Mouse (Mus musculus) lung, postnatal 36 days (tissue): Measurements from ENCODE around the gene Fgf4.
"Not testable (repeated sequence)": the region's sequence is repeated elsewhere in the genome, so short reads cannot be mapped to it uniquely, and the experiment has no call there.

Experiments used
- DNase-seq: peaks from one replicate; pipeline ENCODE4 v3.0.0; 2022; ENCODE audit warnings: mixed read lengths

Gene Fgf4

DNA sequence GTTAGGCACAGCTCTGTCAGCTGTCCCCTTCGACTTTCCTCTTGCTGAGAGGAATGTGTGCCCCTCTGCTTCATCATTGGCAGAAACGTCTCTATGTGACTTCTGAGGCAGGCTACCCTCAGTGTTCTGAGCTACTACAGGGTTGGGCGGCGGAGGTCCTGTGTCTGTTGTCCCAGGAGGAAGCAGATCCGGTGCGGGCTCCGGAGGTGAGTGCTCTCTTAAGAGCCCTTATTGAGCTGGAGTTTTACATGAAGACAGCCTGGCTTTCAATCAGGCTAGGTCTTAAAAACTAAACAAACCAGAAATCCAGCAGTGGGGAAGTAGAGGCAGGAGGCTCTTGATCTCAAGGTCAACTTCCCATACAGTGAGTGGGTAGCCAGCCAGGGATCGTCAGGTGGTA, 20.4 kb downstream of the Fgf4 start:
- DNase-seq: no peak

DNA sequence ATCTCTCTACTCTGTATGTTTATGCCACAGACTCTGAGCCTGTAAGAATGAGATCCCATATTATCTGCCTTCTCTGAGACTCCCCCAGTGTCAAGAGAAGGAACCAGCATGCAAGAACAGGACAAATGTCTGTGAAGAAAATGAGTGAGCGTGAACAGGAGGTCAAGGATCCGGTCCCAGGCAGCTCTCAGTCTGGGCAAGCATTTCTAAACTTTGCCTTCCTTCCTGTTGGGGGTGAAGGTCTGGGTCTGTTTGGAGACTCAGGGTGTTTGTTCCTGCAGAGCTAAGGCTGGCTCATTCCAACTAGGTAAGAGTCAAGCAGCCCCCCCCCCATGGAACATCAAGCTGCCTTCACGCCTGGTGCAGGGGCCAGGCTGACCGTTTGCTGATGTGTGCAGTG, 25.3 kb downstream of the Fgf4 start:
- DNase-seq: peak; percentile 14

DNA sequence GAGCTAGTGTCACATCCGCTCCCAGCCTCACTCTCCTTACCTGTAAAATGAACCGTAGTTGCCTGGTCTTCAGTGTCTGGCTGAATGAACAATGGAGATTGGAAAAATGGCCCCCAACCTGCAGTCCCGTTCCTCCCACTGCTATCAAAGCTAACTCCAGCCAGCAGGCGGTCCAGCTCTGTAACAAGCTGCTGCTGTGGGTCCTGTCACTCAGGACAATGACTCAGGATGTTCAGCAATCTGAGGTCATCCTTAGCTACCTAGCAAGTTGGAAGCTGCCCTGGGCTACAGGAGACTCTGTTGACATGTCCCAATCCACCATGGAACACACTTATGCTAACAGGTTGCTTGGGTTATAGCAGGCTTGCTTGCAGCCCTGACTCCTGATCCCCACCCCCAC, 26.0 kb downstream of the Fgf4 start:
- DNase-seq: no peak

DNA sequence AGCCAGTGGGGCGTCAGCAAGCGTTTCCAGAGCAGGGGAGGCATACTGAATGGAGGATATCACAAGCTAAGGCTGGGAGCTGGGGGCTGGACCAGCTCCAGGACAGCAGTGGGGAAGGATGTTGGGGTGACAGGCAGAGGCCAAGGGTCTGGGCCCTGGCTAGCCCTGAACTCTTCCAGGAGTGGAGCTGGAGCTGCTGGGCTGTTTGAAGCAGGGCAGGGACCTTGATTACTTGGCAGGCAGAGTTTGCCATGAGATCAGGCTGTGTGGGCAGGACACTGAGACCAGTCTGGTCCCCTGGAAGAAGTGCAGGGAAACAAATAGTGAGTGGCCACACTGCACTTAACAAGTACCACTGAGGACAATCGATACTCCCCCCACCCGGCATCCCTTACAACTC, 27.1 kb downstream of the Fgf4 start:
- DNase-seq: no peak

DNA sequence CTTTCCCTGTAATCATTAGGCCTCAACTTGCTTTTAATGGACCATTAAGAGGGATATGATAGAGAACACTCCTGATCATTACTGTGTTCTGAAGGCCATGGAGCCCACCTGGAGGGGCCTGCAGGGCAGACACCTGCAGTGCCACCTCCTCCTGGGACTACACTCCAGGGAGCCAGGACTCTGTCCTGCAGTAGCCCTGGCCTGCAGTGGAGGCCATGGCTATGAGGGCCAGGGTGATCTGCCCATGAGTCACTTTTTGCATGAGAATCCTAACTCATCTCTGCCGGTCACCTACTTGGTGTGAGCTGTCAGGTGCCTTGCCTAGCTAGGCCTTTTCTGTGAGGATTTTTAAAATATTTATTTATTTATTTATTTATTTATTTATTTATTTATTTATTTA, 31.2 kb downstream of the Fgf4 start:
- DNase-seq: no peak

DNA sequence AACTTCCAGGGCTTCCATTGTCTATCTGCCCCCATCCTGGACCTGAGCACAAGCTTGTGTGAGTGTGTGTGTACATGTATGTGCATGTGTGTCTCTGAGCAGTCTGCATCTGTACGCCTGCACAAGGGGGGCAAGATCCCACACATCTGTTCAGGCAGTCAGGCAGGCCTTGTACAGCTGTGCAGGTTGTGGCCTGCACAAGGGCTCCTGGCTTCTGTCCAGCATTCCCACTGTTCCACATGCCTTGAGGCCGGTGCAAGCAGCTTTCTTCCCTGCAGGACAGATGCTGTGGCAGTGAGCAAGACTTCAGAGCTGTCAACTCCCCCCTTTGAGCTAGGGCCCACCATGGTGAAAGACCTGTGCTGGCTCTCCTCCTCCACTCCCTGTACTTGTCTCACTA, 35.9 kb downstream of the Fgf4 start:
- DNase-seq: no peak

DNA sequence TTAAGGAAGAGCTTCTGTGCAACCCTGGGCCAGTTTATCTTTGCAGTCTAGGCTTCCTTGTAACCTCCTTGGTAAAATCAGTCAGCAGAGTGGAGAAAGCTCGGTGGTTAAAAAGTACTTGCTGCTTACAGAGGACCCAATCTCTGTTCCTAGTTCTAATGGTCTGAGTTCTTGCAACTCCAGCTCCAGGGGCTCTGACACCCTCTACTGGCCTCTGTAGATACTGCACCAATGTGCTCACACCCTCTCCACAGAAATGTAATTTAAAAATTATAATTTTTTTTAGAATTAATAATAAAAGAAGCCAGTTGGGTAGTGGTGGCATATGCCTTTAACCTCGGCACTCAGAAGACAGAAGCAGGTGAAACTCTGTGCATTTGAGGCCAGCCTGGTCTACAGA, 40.5 kb downstream of the Fgf4 start:
- no peak for DNase-seq

DNA sequence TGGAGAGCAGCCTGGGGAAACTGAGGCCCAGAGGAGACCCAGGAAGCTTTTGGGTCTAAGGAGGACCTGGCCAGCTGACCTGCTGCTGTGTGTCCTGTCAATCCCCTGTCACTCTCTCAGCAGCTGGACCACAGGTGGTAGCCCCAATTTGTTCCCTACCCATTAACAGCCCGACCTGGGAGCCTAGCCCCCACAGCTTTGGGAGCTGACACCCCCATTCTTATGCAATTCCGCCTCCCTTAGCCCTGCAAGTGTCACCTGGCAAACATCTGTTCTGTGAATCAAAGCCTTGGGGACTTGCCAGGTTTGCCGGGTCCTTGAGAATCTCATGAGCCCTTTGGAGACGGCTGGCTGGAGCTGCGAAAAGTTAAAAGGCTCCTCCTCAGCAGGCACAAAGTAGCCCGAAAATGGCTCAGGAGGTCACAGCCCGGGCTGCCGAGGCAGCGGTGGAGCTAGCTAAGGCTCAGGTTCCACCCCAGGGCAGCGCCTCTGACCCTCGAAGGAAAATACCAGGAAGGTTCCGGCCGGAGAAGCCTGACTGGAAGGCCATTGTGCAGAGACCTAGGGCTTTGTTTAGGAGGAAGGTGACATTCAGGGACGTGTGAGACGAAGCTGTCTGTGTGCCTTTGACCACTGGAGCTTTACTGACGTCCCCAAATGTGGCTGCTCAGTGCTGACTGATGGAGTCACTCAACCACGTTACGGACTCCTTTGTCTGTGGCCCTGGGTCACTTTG, 41.6 kb downstream of the Fgf4 start:
- peak; percentile 53 for DNase-seq

DNA sequence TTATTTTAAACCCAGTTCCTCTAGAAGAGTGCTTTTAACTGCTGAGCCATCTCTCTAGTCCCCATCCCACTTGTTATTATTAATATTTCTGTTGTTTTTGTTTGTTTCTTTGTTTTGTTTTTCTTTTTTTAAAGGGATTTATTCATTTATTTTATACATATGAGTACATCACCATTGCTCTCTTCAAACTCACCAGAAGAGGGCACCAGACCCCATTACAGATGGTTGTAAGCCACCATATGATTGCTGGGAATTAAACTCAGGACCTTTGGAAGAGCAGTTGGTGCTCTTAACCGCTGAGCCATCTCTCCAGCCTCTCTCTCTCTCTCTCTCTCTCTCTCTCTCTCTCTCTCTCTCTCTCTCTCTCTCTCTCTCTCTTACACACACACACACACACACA, 43.5 kb downstream of the Fgf4 start:
- DNase-seq: not testable (repeated sequence)

DNA sequence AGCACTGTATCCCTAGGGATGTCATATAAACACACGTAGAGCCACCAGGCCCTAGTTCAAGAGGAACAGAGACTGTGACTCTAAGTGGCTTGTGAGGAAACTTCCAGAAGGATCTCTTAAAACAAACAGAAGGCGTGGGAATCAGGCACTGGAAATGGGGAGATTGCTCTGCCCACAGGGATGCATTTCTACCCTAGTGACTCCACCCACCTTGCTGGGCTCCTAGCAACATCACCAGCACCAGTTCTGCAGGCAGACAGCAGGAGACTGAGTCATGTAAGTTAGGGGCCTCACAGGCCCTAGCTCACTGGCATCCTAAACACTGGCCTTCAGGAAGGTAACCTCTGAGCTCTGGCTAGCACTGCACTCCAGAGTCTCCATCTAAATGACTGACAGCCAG, 44.7 kb downstream of the Fgf4 start:
- DNase-seq: no peak

DNA sequence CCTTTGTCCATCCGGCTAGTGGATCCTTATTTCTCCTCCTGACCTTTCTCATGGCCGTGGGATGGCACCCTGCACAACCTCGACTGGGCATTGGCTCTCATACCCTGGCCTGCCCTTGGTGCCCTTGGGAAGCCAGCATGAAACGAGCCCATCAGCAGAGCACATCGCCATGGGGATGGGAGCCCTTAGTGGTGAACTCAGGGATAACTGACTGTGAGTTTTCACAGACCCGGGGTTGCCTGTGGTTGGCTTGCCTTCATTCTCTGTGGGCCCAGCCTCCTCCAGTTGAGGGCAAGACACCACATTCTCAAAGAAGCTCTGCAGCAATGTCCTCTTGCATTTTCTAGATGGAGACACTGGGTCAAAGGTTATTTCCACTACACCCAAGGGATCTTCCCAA, 45.2 kb downstream of the Fgf4 start:
- DNase-seq: no peak

DNA sequence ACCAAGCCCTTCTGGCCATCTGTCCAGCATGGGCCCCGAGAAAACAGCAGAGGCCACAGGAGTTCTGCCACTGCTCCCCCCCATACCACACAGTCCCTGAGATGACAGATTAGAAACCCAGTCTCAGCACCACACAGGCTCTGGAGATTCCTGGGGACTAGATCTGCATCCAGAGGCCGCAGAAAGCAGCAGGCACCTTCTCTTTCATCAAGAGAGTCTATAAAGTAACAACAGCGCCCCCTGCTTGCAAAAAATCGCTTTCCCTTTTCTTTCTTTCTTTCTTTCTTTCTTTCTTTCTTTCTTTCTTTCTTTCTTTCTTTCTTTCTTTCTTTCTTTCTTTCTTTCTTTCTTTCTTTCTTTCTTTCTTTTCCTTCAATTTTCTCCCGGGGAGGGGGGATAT, 47.0 kb downstream of the Fgf4 start:
- peak; percentile 62 for DNase-seq

DNA sequence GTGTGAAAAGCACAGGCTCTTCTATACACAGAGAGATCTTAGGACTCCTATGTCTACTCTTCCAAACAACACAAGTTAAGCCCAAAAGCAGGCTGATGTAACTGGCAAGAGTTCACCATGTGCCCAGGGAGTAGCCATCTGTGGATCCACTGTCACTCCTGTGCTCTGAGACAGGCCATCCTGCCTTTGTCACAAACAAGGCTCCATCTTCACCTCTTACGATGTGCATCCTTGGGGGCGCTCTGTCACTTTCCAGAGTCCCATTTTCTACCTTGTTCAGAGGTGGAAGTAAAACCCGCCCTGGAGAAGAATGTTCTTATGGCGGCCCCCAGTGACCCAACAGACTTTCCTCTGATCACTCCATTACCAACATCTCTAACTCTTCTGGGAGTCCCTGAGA, 47.5 kb downstream of the Fgf4 start:
- DNase-seq: no peak

DNA sequence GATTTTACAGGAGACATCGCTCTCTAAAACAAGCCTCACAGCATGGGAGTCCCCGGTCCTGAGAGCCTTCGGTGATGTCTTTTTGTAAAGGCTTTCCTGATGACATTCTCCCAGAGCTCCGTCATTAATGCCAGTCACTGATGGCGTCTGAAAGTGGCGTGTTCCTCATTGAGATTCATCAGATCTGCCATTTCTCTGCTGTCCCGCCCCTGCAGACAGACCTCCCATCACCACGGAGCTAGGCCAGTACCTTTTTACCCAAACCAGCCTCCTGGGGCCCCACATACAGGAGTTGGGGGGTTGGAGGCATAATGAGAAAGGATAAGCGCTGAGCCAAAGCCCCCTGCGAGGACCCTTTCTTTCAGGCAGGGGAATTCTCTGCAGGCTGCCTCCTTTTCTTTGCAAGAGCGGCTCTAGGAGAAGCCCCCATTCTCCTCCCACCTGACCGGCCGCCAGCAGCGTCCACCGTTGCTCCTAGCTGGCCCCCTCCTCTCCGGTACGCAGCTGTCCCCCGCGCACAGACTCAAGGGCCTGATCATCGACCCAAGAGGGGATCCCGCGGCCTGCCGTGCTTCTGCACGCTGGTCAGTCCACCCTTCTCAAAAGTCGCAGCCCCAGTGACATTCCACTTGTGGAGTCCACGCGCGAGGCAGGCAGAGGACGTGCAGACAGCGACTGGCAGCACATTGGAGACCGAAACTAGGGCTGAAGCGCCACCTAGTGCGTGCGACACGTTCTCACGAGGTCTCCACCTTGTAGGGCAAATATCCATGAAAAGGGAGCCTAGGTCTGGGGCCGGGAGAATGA, 48.3 kb downstream of the Fgf4 start:
- DNase-seq: peak; percentile 85

DNA sequence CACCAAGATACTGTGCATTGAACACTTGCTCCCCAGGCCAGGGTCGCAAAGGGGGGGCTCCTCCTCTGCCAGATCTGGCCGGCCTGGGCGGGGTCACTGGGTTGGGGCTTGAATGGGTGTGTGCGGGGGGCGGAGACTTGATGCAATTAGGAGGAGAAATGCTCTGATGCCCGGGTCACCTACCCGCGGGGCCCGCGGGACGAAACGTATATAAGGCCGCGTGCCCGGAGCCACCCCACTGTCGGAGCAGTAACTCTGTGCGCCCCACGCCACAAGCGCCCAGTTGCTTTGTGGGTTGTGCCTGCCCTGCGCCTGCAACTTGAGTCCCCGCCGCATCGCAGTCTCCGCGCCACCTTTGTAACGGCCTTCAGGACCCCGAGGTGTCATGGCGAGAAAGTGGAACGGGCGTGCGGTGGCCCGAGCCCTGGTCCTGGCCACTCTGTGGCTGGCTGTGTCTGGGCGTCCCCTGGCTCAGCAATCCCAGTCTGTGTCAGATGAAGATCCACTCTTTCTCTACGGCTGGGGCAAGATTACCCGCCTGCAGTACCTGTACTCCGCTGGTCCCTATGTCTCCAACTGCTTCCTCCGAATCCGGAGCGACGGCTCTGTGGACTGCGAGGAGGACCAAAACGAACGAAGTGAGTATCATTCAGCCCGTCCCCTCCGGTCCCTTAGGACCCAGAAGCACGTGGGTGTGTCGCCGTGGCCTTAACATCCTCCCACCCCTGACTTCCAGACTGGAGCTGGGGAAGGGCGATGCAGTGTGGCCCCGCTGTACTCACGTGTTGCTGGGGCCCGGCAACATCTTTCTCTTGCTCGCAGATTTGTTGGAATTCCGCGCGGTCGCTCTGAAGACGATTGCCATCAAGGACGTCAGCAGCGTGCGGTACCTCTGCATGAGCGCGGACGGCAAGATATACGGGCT, 49.4 kb downstream of the Fgf4 start, which contains the start of gene Fgf15:
Fgf15 (plus strand) TSS at position 238 of the 925 bp plus-strand sequence.
- DNase-seq: no peak

DNA sequence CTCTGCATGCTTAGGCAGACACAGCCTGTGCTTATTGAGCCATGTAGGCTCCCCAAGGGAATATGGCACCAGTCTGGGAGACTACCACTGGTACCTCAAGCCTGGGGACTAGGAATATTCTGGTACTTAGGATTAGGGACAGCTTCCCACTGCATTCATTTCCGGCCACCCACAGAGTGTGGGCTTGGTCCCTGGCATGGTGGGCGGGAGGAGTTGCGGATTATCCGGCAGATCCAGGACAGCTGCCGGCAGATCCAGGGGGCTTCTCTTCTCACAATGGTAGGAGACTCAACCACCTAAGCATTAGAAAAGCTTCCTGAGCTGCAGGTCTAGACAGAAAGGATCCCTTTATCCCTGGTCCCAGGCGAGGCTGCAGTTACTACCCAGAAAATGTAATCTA, 51.3 kb downstream of the Fgf4 start:
- no peak for DNase-seq

DNA sequence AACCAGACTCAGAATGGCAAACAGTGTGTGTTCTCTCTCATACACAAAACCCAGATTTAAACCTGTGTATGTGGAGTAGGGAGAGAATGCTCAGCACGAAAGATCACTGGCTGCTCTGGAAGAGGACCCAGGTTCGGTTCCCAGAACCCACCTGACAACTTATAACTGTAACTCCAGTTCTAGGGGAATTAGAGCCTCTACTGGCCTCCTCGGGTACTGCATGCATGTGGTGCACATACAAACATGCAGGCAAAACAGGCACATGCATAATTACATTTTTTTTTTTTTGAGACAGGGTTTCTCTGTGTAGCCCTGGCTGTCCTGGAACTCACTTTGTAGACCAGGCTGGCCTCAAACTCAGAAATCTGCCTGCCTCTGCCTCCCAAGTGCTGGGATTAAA, 58.3 kb downstream of the Fgf4 start:
- not testable (repeated sequence) for DNase-seq

DNA sequence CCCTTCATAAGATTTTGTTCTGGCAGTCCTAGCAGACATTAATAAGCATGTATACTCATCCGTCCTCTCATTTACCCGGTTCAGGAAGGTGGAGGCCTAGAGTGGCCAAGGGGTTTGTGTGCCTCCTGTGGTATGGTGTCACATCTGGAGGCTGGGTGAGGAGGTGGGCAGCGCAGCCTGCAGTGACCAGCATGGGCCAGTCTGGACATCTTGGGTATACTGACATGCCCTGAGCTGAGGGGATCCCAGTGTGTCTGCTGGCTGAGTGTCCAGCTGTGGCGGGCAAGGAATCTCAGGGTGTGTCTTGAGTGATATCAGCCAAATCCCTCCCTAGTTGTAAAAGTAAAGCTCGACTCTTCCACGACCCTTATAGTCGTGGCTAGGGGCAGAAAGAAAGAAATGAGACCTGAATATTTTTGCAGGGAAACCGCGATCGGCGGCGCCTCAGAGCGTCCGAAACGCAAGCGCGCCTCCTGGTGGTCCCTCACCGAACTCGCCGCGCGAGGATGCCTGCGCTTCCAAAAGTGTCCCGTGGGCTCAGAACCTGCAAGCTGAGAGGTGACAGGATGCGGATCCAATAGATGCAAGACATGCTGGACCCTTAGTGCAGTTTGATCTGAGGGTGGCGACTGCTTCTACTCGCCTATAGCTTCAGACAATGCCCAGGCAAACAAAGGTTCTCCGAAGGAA, 59.7 kb downstream of the Fgf4 start:
- peak; percentile 51 for DNase-seq

DNA sequence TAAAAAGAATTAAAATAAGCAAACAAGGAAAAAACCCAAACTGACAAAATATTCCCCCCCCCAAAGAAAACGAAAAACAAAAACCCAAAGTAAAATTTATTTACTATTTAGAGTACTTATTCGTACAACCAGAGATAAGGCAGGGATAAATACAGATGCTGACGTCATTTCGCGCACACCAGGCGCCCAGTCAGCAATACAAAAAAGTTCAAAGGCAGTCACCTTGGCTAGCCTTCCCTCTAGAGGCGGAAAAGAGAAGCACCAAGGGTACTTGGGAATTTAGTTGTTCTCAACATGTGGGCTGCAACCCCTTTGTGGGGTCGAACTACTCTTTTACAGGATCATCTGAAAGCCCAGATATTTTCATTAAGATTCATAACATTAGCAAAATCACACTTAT, 60.6 kb downstream of the Fgf4 start:
- no peak for DNase-seq

DNA sequence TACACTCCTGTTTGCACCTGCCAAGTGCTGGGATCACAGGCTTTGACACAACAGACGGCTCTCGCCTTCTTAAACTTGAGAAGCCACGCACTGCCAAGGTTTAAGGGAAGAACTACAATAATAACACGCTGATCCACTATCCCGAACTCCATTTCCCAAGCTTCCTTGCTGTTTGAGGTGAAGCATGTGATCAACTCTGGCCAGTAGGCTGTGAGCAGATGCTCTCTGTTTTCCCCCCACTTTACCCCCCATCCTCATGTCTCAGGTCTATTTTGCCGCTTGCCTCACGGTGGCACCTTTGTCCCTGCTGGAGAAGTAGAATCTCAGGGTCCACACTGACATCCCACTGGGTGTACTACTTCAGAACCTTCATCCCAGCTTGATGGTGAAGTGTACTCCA, 61.5 kb downstream of the Fgf4 start:
- DNase-seq: no peak

DNA sequence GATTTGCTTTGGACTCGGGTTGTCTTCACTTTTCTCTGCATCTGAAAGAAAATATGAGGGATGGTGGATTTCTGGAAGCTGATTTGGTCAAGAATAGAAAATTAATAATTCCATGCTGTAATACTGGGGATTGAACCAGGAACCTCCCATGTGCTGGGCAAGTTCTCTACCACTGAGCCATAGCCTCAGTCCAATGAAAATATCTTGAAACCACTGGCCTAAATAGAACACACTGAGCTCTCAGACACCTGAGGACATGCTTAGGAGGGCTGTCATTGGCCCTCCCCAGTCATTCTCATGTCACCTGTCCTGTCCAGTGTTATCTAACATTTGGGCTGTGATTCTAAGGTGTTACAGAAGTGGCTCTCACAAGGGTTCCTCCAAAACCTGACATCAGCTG, 64.0 kb downstream of the Fgf4 start:
- DNase-seq: no peak

DNA sequence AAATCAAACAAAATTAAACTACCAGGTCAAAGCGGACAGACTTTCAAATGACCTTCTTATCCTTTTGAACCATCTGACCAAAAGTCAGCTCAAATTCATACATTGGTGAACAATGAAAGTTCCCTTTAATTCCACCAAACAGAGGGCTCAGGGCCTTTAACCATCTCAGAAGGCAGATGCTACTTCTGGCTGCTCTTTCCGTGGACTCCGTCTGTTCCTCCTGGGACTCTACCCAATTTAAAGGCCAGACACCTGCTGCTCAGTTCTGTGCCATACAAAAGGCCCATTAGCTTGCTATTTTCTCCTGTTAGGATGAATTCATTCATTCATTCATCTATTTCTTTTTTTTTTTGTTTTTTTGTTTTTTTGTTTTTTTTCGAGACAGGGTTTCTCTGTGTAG, 65.7 kb downstream of the Fgf4 start:
- DNase-seq: no peak
